ENCODE assay signal across 7 mouse cellular contexts in the genomic region with DNA sequence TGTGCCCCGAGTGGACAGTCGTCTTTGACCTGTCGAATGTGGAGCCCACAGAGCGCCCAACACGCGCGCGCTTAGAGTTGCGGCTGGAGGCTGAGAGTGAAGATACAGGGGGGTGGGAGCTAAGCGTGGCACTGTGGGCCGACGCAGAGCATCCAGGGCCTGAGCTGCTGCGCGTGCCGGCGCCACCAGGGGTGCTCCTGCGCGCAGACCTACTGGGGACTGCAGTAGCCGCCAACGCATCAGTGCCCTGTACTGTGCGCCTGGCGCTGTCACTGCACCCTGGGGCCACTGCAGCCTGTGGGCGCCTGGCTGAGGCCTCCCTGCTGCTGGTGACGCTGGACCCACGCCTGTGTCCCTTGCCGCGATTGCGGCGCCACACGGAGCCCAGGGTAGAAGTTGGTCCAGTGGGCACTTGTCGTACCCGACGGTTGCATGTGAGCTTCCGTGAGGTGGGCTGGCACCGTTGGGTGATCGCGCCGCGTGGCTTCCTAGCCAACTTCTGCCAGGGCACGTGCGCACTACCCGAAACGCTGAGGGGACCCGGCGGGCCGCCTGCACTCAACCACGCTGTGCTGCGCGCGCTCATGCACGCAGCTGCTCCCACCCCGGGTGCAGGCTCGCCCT. TPM values are rescaled to one million over a fixed set of nuclear protein-coding genes. Genes with fewer than 3 reads are reported as not detected.
DNase-seq lines count a peak whose midpoint lies in the region; ATAC-seq and TF ChIP-seq lines count a peak whose summit lies in the region.

No protein-coding gene starts in this region.

- no peaks in the 10 kb centered on the region for H3K9me3 ChIP-seq in heart, postnatal 0 days (replicated peaks; ENCODE audit: control insufficient read depth, low read length)
- H3K9me3 ChIP-seq in midbrain, embryonic 16.5 days (replicated peaks; ENCODE audit: control insufficient read depth, low read length, poor library complexity, severe bottlenecking) = no peaks in the 10 kb centered on the region

- H3K4me2 ChIP-seq in heart, postnatal 0 days (ENCODE audit: low read depth, low read length) = peak overlapping the region; percentile 8; the same call in 1 of the 2 replicates
- H3K4me2 ChIP-seq in midbrain, embryonic 16.5 days (ENCODE audit: low read length) = no peak overlapping the region; the same call in 1 of the 2 replicates

- no peak for TF ChIP-seq EP300 in heart, postnatal 0 days (IDR thresholded peaks at IDR 0.05; ENCODE audit: low read depth)

- no peak overlapping the region for H3K9ac ChIP-seq in heart, postnatal 0 days (replicated peaks; ENCODE audit: low read depth, low read length)
- H3K9ac ChIP-seq in midbrain, embryonic 16.5 days (ENCODE audit: low read depth, low read length) = 0 out of 2 replicates have a peak overlapping the region, but pooled peaks have one; percentile 14

- H3K27me3 ChIP-seq in heart, postnatal 0 days (ENCODE audit: control insufficient read depth, insufficient read depth, low read length) = peaks cover 11% of the 10 kb centered on the region; the same call in 1 of the 2 replicates
- no peaks in the 10 kb centered on the region for H3K27me3 ChIP-seq in midbrain, embryonic 16.5 days (ENCODE audit: control insufficient read depth, insufficient read depth, low read depth, low read length)

- intact Hi-C loops in left cerebral cortex, postnatal 25 days (cut with DNase I) = no loop called here

- H3K4me1 ChIP-seq in heart, postnatal 0 days (ENCODE audit: control insufficient read depth, insufficient read depth) = no peaks in the 10 kb centered on the region
- H3K4me1 ChIP-seq in midbrain, embryonic 16.5 days (ENCODE audit: control insufficient read depth, insufficient read depth, low read length) = peaks cover 10% of the 10 kb centered on the region

- ATAC-seq in heart, postnatal 0 days (ENCODE audit: insufficient read depth, low read depth) = peak; percentile 69
- ATAC-seq in midbrain, embryonic 16.5 days = peak; percentile 79
- no peak for ATAC-seq in inflammation-experienced regulatory T-cells, adult 6 months

- TF ChIP-seq CTCF in heart, postnatal 0 days (IDR thresholded peaks at IDR 0.05; ENCODE audit: low read depth) = peak; percentile 33

- no peak overlapping the region for H3K27ac ChIP-seq in heart, postnatal 0 days (ENCODE audit: low read depth)
- 0 out of 2 replicates have a peak overlapping the region, but pooled peaks have one; percentile 28 for H3K27ac ChIP-seq in midbrain, embryonic 16.5 days (ENCODE audit: low read length)

- H3K36me3 ChIP-seq in heart, postnatal 0 days (replicated peaks; ENCODE audit: control insufficient read depth, insufficient read depth, low read length) = peaks cover 45% of the 10 kb centered on the region
- peaks cover 58% of the 10 kb centered on the region for H3K36me3 ChIP-seq in midbrain, embryonic 16.5 days (ENCODE audit: control insufficient read depth, insufficient read depth, low read length)

- WGBS in heart, postnatal 0 days = 45% methylated on average over 53 of the region's 53 CpGs
- 21% methylated on average over 52 of the region's 53 CpGs for WGBS in midbrain, embryonic 16.5 days

- peak; percentile 49 for DNase-seq in thymus, postnatal 4 days
- DNase-seq in thymus, postnatal 10 days (ENCODE audit: low spot score in 2 of 2) = no peak
- DNase-seq in embryo, embryonic 11 days = peak; percentile 87
- DNase-seq in heart, postnatal 0 days (ENCODE audit: low spot score) = peak; percentile 57
- DNase-seq in left cerebral cortex, postnatal 25 days (ENCODE audit: low spot score in 2 of 2) = peak; percentile 77 to 81

- no peak overlapping the region for H3K4me3 ChIP-seq in heart, postnatal 0 days (ENCODE audit: low read depth, low read length)
- no peak overlapping the region for H3K4me3 ChIP-seq in midbrain, embryonic 16.5 days (ENCODE audit: low read depth, low read length)

RNA-seq across cellular contexts. Expression of a gene that starts 1.2 kb away (rescaled TPM):
- total RNA-seq in heart, postnatal 0 days (2014; rRNA removed; ENCODE audit: low replicate concordance) = not detected in 2 replicates
- polyA plus RNA-seq in heart, postnatal 0 days (2015; fragmentation: Nextera tagmentation; extraction: Ambion mirVana) = 0.18 and 0.20 TPM in 2 replicates
- 10 to 100 TPM; 17.7 to 18.9 TPM for total RNA-seq in left cerebral cortex, postnatal 25 days (2021)
- 2.5 and 7.0 TPM in 2 replicates for polyA plus RNA-seq in midbrain, embryonic 16.5 days (2015; fragmentation: Nextera tagmentation; extraction: Ambion mirVana)
- under 1 TPM in 2 of 3 experiments, not detected in 1; 0.41 to 0.55 TPM for polyA plus RNA-seq in inflammation-experienced regulatory T-cells, adult 6 months (2017; shearing (Covaris generic))

RNA-seq across cellular contexts. Expression of a gene that starts 15.3 kb away (rescaled TPM):
- total RNA-seq in heart, postnatal 0 days (2014; rRNA removed; ENCODE audit: low replicate concordance) = 0.80 TPM in 1 of 2 replicates, not detected in the other
- polyA plus RNA-seq in heart, postnatal 0 days (2015; fragmentation: Nextera tagmentation; extraction: Ambion mirVana) = 0.27 and 0.59 TPM in 2 replicates
- 100 to 1,000 TPM; 105 to 111 TPM for total RNA-seq in left cerebral cortex, postnatal 25 days (2021)
- polyA plus RNA-seq in midbrain, embryonic 16.5 days (2015; fragmentation: Nextera tagmentation; extraction: Ambion mirVana) = 40.3 and 42.1 TPM in 2 replicates
- polyA plus RNA-seq in inflammation-experienced regulatory T-cells, adult 6 months (2017; shearing (Covaris generic)) = not detected

RNA-seq across cellular contexts. Expression of a gene that starts 22.2 kb away (rescaled TPM):
- 16.5 and 26.3 TPM in 2 replicates for total RNA-seq in heart, postnatal 0 days (2014; rRNA removed; ENCODE audit: low replicate concordance)
- 7.0 and 7.5 TPM in 2 replicates for polyA plus RNA-seq in heart, postnatal 0 days (2015; fragmentation: Nextera tagmentation; extraction: Ambion mirVana)
- total RNA-seq in left cerebral cortex, postnatal 25 days (2021) = 10 to 100 TPM; 58.2 to 61.6 TPM
- polyA plus RNA-seq in midbrain, embryonic 16.5 days (2015; fragmentation: Nextera tagmentation; extraction: Ambion mirVana) = 11.3 and 11.6 TPM in 2 replicates
- polyA plus RNA-seq in inflammation-experienced regulatory T-cells, adult 6 months (2017; shearing (Covaris generic)) = 10 to 100 TPM; 13.6 to 17.4 (median 14.2) TPM

RNA-seq across cellular contexts. Expression of a gene that starts 28.5 kb away (rescaled TPM):
- 154 and 193 TPM in 2 replicates for total RNA-seq in heart, postnatal 0 days (2014; rRNA removed; ENCODE audit: low replicate concordance)
- 294 and 295 TPM in 2 replicates for polyA plus RNA-seq in heart, postnatal 0 days (2015; fragmentation: Nextera tagmentation; extraction: Ambion mirVana)
- total RNA-seq in left cerebral cortex, postnatal 25 days (2021) = 100 to 1,000 TPM; 123 to 125 TPM
- 261 and 268 TPM in 2 replicates for polyA plus RNA-seq in midbrain, embryonic 16.5 days (2015; fragmentation: Nextera tagmentation; extraction: Ambion mirVana)
- 100 to 1,000 TPM; 303 to 304 (median 304) TPM for polyA plus RNA-seq in inflammation-experienced regulatory T-cells, adult 6 months (2017; shearing (Covaris generic))

RNA-seq across cellular contexts. Expression of a gene that starts 28.6 kb away (rescaled TPM):
- total RNA-seq in heart, postnatal 0 days (2014; rRNA removed; ENCODE audit: low replicate concordance) = 33.1 and 35.6 TPM in 2 replicates
- polyA plus RNA-seq in heart, postnatal 0 days (2015; fragmentation: Nextera tagmentation; extraction: Ambion mirVana) = 24.4 and 26.7 TPM in 2 replicates
- total RNA-seq in left cerebral cortex, postnatal 25 days (2021) = 10 to 100 TPM; 42.3 to 42.5 TPM
- polyA plus RNA-seq in midbrain, embryonic 16.5 days (2015; fragmentation: Nextera tagmentation; extraction: Ambion mirVana) = 40.3 and 45.0 TPM in 2 replicates
- 10 to 100 TPM; 46.0 to 58.6 (median 51.4) TPM for polyA plus RNA-seq in inflammation-experienced regulatory T-cells, adult 6 months (2017; shearing (Covaris generic))

Comparison
In these comparisons a context has a peak if more than half of its experiments do, and no peak if none do; other contexts are left out.
1. DNase-seq: peak in thymus, postnatal 4 days (single experiment), embryo, embryonic 11 days (single experiment), heart, postnatal 0 days (single experiment) and left cerebral cortex, postnatal 25 days (2 of 2); none in thymus, postnatal 10 days (0 of 2).
2. RNA of a gene that starts 15.3 kb away (polyA plus RNA-seq): 40.3 to 42.1 TPM in midbrain, embryonic 16.5 days; 0.27 to 0.59 TPM in heart, postnatal 0 days and not detected in inflammation-experienced regulatory T-cells, adult 6 months; every median in the first group is over 10 times any median in the second.